Mouse (Mus musculus): ENCODE data around the gene Alk.

DNA sequence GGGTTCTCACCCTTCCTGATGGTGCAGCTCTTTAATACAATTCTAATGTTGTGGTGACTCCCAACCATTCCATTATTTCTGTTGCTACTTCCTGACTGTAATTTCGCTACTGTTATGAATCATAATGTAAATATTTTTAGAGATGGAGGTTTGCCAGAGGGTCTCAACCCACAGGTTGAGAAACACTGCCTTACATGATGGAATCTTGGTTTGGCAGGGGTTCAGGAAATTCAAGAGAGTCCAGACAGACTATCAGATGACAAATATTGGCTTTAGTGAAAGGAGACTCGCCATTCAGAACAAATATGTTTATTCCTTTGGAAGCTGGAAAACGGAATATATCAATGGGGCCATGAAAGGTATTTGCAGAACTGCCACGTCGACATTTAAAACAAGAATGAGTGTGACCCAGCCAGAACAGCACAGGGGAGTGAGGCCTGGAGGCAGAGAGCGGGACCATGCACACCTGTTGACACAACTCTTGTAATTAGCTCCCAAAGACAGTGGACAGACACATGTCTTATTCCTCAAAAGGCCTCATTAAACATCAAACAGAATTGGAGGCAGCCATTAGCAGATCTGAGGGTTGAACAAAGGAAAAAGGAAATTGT lies 44.3 kb upstream of the Alk start:
- TF ChIP-seq POLR2A (IDR thresholded peaks at IDR 0.05; ENCODE audit: low read depth, low read length) = no peak
- no peak for TF ChIP-seq CTCF (IDR thresholded peaks at IDR 0.05; ENCODE audit: extremely low read depth, insufficient read depth, insufficient read length, insufficient replicate concordance)
